Mouse (Mus musculus): ENCODE results near the gene Igf2bp3. TPM values are rescaled to one million over a fixed set of nuclear protein-coding genes. Genes with fewer than 3 reads are reported as not detected.
A peak's percentile ranks its signal among the peaks of the same experiment; 100 is the strongest.

The Igf2bp3 gene
- polyA plus RNA-seq, 1 experiment: 31.1 TPM

DNA sequence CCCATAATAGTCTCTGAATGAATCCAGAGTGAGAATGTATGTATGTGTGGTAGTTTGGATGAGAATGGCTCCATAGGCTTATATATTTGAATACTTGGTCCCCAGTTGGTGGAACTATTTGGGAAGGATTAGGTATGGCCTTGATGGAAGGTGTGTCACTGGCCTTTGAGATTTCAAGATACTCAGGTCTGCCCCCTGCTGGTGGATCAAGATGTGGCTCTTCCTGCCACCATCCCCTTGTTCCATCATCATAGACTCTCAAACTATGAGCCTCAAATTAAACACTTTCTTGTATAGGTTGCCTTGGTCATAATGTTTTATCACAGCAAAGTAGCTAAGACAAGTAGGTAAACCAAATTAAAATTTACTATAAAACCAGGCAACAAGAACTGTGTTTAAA, 25.4 kb downstream of the Igf2bp3 start:
- TF ChIP-seq CTCF (IDR thresholded peaks at IDR 0.05; ENCODE audit: borderline replicate concordance, insufficient read depth, low read length) (no peak), POLR2A (IDR thresholded peaks at IDR 0.05; ENCODE audit: low read depth, low read length) (no peak)
- Histone ChIP-seq H3K4me3 (ENCODE audit: insufficient read depth, low read length) (no peak overlapping the region), H3K27ac (ENCODE audit: insufficient read depth, low read length) (no peak overlapping the region), H3K4me1 (ENCODE audit: control insufficient read depth, insufficient read depth, low read length) (no peaks in the 10 kb centered on the region)

- no peak overlapping the region for H3K4me3 ChIP-seq (ENCODE audit: insufficient read depth, low read length)
- no peaks in the 10 kb centered on the region for H3K4me1 ChIP-seq (ENCODE audit: control insufficient read depth, insufficient read depth, low read length)
- H3K27ac ChIP-seq (ENCODE audit: insufficient read depth, low read length): no peak overlapping the region
- TF ChIP-seq POLR2A (IDR thresholded peaks at IDR 0.05; ENCODE audit: low read depth, low read length) (no peak), CTCF (IDR thresholded peaks at IDR 0.05; ENCODE audit: borderline replicate concordance, insufficient read depth, low read length) (peak; percentile 33; the same call in 1 of the 2 replicates)
These were observed 27.5 kb downstream of the Igf2bp3 start for GRCm38 (mm10) chr6:49187299-49187698.

- TF ChIP-seq CTCF (IDR thresholded peaks at IDR 0.05; ENCODE audit: borderline replicate concordance, insufficient read depth, low read length): no peak
- Histone ChIP-seq H3K4me1 (ENCODE audit: control insufficient read depth, insufficient read depth, low read length) (no peaks in the 10 kb centered on the region), H3K27ac (ENCODE audit: insufficient read depth, low read length) (no peak overlapping the region), H3K4me3 (ENCODE audit: insufficient read depth, low read length) (no peak overlapping the region)
These were observed 38.7 kb downstream of the Igf2bp3 start for GRCm38 (mm10) chr6:49176018-49176417.

GRCm38 (mm10) chr6:49174616-49175015, 40.1 kb downstream of the Igf2bp3 start:
- Histone ChIP-seq H3K4me3 (ENCODE audit: insufficient read depth, low read length) (no peak overlapping the region), H3K27ac (ENCODE audit: insufficient read depth, low read length) (no peak overlapping the region), H3K4me1 (ENCODE audit: control insufficient read depth, insufficient read depth, low read length) (no peaks in the 10 kb centered on the region)
- TF ChIP-seq POLR2A (IDR thresholded peaks at IDR 0.05; ENCODE audit: low read depth, low read length): no peak
- no peak for TF ChIP-seq CTCF (IDR thresholded peaks at IDR 0.05; ENCODE audit: borderline replicate concordance, insufficient read depth, low read length)

DNA sequence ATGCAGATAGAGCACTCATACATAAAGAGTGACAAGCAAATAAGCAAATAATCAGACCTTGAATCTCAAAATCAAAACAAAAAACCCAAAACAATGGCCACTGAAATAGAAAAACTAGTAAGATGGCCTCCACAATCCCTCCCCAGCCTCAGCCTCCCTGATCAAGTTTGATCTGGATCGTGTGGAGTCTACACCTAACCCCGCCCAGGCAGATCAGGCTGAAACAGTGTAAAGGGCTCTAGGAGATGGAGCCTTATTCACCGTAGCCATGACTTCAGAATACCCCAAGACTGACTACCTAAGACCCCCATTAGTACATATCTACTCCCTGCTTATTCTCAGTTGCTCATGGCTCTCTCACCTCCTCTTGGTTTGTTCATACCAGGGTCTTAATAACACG, 41.1 kb downstream of the Igf2bp3 start:
- no peaks in the 10 kb centered on the region for H3K4me1 ChIP-seq (ENCODE audit: control insufficient read depth, insufficient read depth, low read length)
- TF ChIP-seq POLR2A (IDR thresholded peaks at IDR 0.05; ENCODE audit: low read depth, low read length) (no peak), CTCF (IDR thresholded peaks at IDR 0.05; ENCODE audit: borderline replicate concordance, insufficient read depth, low read length) (no peak)
- no peak overlapping the region for H3K27ac ChIP-seq (ENCODE audit: insufficient read depth, low read length)
- no peak overlapping the region for H3K4me3 ChIP-seq (ENCODE audit: insufficient read depth, low read length)

- Histone ChIP-seq H3K4me3 (ENCODE audit: insufficient read depth, low read length) (no peak overlapping the region), H3K27ac (ENCODE audit: insufficient read depth, low read length) (no peak overlapping the region), H3K4me1 (ENCODE audit: control insufficient read depth, insufficient read depth, low read length) (no peaks in the 10 kb centered on the region)
- TF ChIP-seq POLR2A (IDR thresholded peaks at IDR 0.05; ENCODE audit: low read depth, low read length) (no peak), CTCF (IDR thresholded peaks at IDR 0.05; ENCODE audit: borderline replicate concordance, insufficient read depth, low read length) (no peak)
These were observed 41.5 kb downstream of the Igf2bp3 start for GRCm38 (mm10) chr6:49173265-49173664.

GRCm38 (mm10) chr6:49171216-49171615, 43.5 kb downstream of the Igf2bp3 start:
- TF ChIP-seq CTCF (IDR thresholded peaks at IDR 0.05; ENCODE audit: borderline replicate concordance, insufficient read depth, low read length): no peak
- TF ChIP-seq POLR2A (IDR thresholded peaks at IDR 0.05; ENCODE audit: low read depth, low read length): no peak
- no peak overlapping the region for H3K4me3 ChIP-seq (ENCODE audit: insufficient read depth, low read length)
- H3K27ac ChIP-seq (ENCODE audit: insufficient read depth, low read length): no peak overlapping the region
- H3K4me1 ChIP-seq (ENCODE audit: control insufficient read depth, insufficient read depth, low read length): no peaks in the 10 kb centered on the region

DNA sequence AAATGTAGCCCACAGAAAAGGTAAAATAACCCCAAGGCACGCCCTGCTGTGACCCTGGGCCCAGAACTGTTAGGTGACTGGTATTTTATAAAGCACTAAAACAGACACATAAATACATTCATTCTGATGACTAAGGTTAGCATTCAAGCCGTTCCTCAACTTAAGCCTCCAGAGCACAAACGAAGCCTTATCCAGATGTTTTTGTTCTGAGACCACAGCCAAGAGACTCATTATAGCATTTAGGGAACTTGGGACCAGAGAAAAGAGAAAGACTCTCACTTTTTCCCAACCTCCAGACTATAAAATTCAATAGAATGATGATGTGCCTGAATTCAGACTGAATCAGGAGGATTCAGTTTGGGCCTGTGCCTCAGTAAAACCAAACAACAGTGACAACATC, 46.1 kb downstream of the Igf2bp3 start:
- Histone ChIP-seq H3K4me1 (ENCODE audit: control insufficient read depth, insufficient read depth, low read length) (no peaks in the 10 kb centered on the region), H3K4me3 (ENCODE audit: insufficient read depth, low read length) (no peak overlapping the region), H3K27ac (ENCODE audit: insufficient read depth, low read length) (no peak overlapping the region)
- TF ChIP-seq CTCF (IDR thresholded peaks at IDR 0.05; ENCODE audit: borderline replicate concordance, insufficient read depth, low read length) (no peak), POLR2A (IDR thresholded peaks at IDR 0.05; ENCODE audit: low read depth, low read length) (no peak)

GRCm38 (mm10) chr6:49167406-49167805, 47.4 kb downstream of the Igf2bp3 start:
- no peak overlapping the region for H3K4me3 ChIP-seq (ENCODE audit: insufficient read depth, low read length)
- no peaks in the 10 kb centered on the region for H3K4me1 ChIP-seq (ENCODE audit: control insufficient read depth, insufficient read depth, low read length)
- TF ChIP-seq POLR2A (IDR thresholded peaks at IDR 0.05; ENCODE audit: low read depth, low read length) (no peak), CTCF (IDR thresholded peaks at IDR 0.05; ENCODE audit: borderline replicate concordance, insufficient read depth, low read length) (no peak)
- H3K27ac ChIP-seq (ENCODE audit: insufficient read depth, low read length): no peak overlapping the region

GRCm38 (mm10) chr6:49166318-49166717, 48.4 kb downstream of the Igf2bp3 start:
- Histone ChIP-seq H3K4me1 (ENCODE audit: control insufficient read depth, insufficient read depth, low read length) (no peaks in the 10 kb centered on the region), H3K4me3 (ENCODE audit: insufficient read depth, low read length) (no peak overlapping the region), H3K27ac (ENCODE audit: insufficient read depth, low read length) (no peak overlapping the region)
- TF ChIP-seq POLR2A (IDR thresholded peaks at IDR 0.05; ENCODE audit: low read depth, low read length) (no peak), CTCF (IDR thresholded peaks at IDR 0.05; ENCODE audit: borderline replicate concordance, insufficient read depth, low read length) (no peak)

- no peak for TF ChIP-seq CTCF (IDR thresholded peaks at IDR 0.05; ENCODE audit: borderline replicate concordance, insufficient read depth, low read length)
- no peak for TF ChIP-seq POLR2A (IDR thresholded peaks at IDR 0.05; ENCODE audit: low read depth, low read length)
- no peaks in the 10 kb centered on the region; the same call in 1 of the 2 replicates for H3K4me1 ChIP-seq (ENCODE audit: control insufficient read depth, insufficient read depth, low read length)
- no peak overlapping the region for H3K27ac ChIP-seq (ENCODE audit: insufficient read depth, low read length)
- H3K4me3 ChIP-seq (ENCODE audit: insufficient read depth, low read length): no peak overlapping the region
These were observed 48.9 kb downstream of the Igf2bp3 start for GRCm38 (mm10) chr6:49165855-49166254.

All from embryonic fibroblast, embryonic 13.5 days (primary cell).